Mouse (Mus musculus): ENCODE measurements around the gene Dnaja4. TPM values are rescaled to one million over a fixed set of nuclear protein-coding genes. Genes with fewer than 3 reads are reported as not detected.

Dnaja4 gene
- polyA plus RNA-seq, 1 experiment from 2014 or later = 3.4 TPM

DNA sequence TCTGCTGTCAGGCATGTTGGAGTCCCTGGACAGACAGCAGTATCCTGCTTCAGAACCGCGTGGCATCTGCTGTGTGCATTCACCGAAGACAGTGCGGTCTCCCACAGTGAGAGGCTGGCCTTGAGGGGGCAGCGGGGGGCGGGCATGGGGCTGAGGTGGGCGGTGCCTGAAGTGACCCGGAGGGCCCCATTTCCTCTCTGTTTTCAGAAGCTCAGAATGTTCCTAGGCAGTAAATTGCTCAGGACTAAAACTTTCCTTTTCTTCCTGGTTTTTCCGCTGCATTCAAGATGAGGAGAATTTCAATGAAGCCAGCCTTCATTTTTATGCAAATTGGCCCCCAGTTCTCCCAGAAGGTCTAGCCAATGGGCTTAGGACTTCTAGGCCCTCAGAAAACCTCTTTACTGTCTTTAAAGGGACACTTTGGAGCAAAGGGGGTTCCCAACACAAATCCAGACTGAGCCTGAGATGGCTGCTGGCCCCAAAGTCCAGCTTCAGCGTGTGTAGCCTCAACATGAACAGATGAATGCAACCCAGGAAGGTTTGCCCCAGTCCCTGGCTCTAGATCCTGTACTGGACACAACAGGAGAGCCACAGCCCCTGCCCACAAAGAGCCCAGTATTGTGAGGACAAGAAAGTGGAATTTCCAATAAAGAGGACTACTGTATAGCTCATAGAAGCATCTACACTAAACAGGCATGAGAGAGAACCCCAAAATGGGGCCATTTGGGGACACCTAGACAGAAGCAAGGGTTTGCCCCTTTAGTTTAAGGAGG, 36.9 kb upstream of the Dnaja4 start, which contains the start of gene Acsbg1:
TSS of gene Acsbg1 (minus strand) at position 266 of the 773 bp plus-strand sequence.
- ATAC-seq = no peak
- TF ChIP-seq CTCF (IDR thresholded peaks at IDR 0.05; ENCODE audit: low read depth) = no peak
- Histone ChIP-seq H3K27ac (ENCODE audit: low read depth, low read length) (no peak within 1 kb of the TSS), H3K27me3 (replicated peaks; ENCODE audit: control insufficient read depth, insufficient read depth, low read length) (no peaks in the 10 kb centered on the region), H3K9ac (ENCODE audit: low read depth, low read length) (no peak within 1 kb of the TSS), H3K4me3 (ENCODE audit: low read depth, low read length) (no peak within 1 kb of the TSS), H3K9me3 (ENCODE audit: control insufficient read depth) (no peaks in the 10 kb centered on the region), H3K36me3 (ENCODE audit: control insufficient read depth, insufficient read depth) (no peaks in the 10 kb centered on the region), H3K4me1 (replicated peaks; ENCODE audit: control insufficient read depth, insufficient read depth, low read length) (no peaks in the 10 kb centered on the region), H3K4me2 (replicated peaks; ENCODE audit: low read depth) (no peak within 1 kb of the TSS)
- 25% methylated on average over 10 of the region's 10 CpGs for WGBS

DNA sequence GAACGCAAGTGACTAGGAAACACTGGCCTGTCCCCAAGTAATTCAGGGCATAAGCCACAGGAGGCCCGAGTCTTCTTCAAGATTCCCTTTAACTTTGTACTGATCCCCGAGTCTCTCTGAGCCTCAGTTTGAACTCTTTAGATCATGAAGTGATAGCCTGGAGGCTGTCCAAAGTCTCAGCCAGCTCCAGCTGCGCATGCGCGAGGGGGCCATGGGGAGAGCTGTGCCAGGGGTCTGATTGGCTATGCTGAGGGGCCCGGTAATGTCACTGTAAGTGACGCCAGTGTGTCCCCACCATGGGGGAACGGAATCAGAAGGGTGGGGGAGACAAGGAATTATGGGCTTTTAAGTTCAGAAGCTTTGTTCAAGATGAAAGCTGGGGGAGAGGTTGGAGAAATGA, 34.3 kb upstream of the Dnaja4 start:
- no peak for TF ChIP-seq CTCF (IDR thresholded peaks at IDR 0.05; ENCODE audit: low read depth)
- Histone ChIP-seq H3K4me3 (ENCODE audit: low read depth, low read length) (no peak overlapping the region), H3K4me2 (replicated peaks; ENCODE audit: low read depth) (no peak overlapping the region), H3K36me3 (ENCODE audit: control insufficient read depth, insufficient read depth) (no peaks in the 10 kb centered on the region), H3K27ac (ENCODE audit: low read depth, low read length) (no peak overlapping the region), H3K4me1 (replicated peaks; ENCODE audit: control insufficient read depth, insufficient read depth, low read length) (no peaks in the 10 kb centered on the region), H3K9ac (ENCODE audit: low read depth, low read length) (no peak overlapping the region), H3K9me3 (ENCODE audit: control insufficient read depth) (no peaks in the 10 kb centered on the region), H3K27me3 (replicated peaks; ENCODE audit: control insufficient read depth, insufficient read depth, low read length) (no peaks in the 10 kb centered on the region)
- no peak for ATAC-seq
- WGBS = 80% methylated on average over 9 of the region's 9 CpGs

DNA sequence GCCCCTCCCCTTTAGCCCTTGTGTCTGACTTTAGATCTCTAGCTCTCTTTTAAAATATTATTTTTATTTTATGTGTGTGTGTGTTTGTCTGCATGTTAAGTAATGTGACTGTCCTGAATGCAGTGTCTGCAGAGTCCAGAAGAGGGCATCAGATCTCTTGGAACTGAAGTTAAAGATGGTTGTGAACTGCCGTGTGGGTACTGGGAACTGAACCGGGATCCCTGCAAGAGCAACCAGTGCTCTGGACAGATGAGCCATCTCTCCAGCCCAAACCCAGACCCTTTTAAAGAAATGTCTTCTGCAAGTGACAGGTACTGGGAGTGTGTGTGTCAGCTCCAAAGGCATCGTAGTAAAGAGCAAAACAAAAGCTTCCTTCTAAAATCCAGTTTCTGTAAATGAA, 32.6 kb upstream of the Dnaja4 start:
- no peak overlapping the region for H3K27ac ChIP-seq (ENCODE audit: low read depth, low read length)
- H3K4me2 ChIP-seq (replicated peaks; ENCODE audit: low read depth) = no peak overlapping the region
- no peak for TF ChIP-seq CTCF (IDR thresholded peaks at IDR 0.05; ENCODE audit: low read depth)
- no peaks in the 10 kb centered on the region for H3K4me1 ChIP-seq (replicated peaks; ENCODE audit: control insufficient read depth, insufficient read depth, low read length)
- H3K27me3 ChIP-seq (replicated peaks; ENCODE audit: control insufficient read depth, insufficient read depth, low read length) = no peaks in the 10 kb centered on the region
- no peak for ATAC-seq
- 94% methylated on average over 3 of the region's 3 CpGs for WGBS
- H3K36me3 ChIP-seq (ENCODE audit: control insufficient read depth, insufficient read depth) = no peaks in the 10 kb centered on the region
- no peaks in the 10 kb centered on the region for H3K9me3 ChIP-seq (ENCODE audit: control insufficient read depth)
- H3K9ac ChIP-seq (ENCODE audit: low read depth, low read length) = no peak overlapping the region
- H3K4me3 ChIP-seq (ENCODE audit: low read depth, low read length) = no peak overlapping the region

DNA sequence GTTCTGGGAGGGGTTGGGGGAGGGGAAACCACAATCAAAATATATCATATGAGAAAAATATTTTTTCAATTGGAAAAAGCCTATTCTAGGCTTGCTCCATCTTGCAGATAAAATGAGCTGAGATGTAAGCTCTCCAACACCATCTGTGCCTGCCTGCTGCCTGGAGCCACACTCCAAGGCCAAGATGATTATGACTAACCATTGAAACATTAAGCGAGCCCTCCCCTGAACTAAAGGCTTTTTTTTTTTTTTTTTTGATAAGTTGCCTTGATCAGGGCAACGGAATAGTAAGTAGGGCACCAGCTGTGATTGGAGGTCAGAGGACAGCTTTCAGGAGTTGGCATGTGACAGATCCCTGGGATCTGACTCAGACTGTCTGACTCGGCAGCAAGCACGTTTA, 30.2 kb upstream of the Dnaja4 start:
- 65% methylated on average over 4 of the region's 4 CpGs for WGBS
- no peak overlapping the region for H3K4me3 ChIP-seq (ENCODE audit: low read depth, low read length)
- ATAC-seq = no peak
- TF ChIP-seq CTCF (IDR thresholded peaks at IDR 0.05; ENCODE audit: low read depth) = no peak
- no peak overlapping the region for H3K9ac ChIP-seq (ENCODE audit: low read depth, low read length)
- no peaks in the 10 kb centered on the region for H3K27me3 ChIP-seq (replicated peaks; ENCODE audit: control insufficient read depth, insufficient read depth, low read length)
- H3K27ac ChIP-seq (ENCODE audit: low read depth, low read length) = no peak overlapping the region
- H3K4me2 ChIP-seq (replicated peaks; ENCODE audit: low read depth) = no peak overlapping the region
- H3K36me3 ChIP-seq (ENCODE audit: control insufficient read depth, insufficient read depth) = no peaks in the 10 kb centered on the region
- H3K9me3 ChIP-seq (ENCODE audit: control insufficient read depth) = no peaks in the 10 kb centered on the region
- H3K4me1 ChIP-seq (replicated peaks; ENCODE audit: control insufficient read depth, insufficient read depth, low read length) = no peaks in the 10 kb centered on the region

DNA sequence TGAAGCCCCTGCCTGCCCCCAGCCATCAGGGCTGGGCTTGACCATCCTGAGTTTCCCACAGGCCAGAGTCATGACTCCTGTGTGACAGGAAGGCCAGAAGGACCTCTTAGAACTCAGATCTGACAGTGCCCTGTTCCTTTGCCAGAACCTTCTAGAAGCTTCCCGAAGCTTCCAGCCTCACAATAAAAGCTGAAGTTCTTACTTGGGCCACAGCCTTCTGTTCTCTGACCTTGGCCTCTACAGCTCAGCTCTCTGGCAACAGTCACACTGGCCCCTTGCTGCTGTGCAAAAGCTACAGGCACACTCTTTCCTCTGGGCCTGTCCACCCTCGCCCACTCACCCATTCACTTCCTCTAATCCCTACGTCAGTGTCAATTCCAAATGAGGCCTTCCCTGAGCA, 26.7 kb upstream of the Dnaja4 start:
- no peak for TF ChIP-seq CTCF (IDR thresholded peaks at IDR 0.05; ENCODE audit: low read depth)
- no peak overlapping the region for H3K9ac ChIP-seq (ENCODE audit: low read depth, low read length)
- no peak overlapping the region for H3K27ac ChIP-seq (ENCODE audit: low read depth, low read length)
- H3K4me3 ChIP-seq (ENCODE audit: low read depth, low read length) = no peak overlapping the region
- no peaks in the 10 kb centered on the region for H3K27me3 ChIP-seq (replicated peaks; ENCODE audit: control insufficient read depth, insufficient read depth, low read length)
- ATAC-seq = no peak
- H3K4me1 ChIP-seq (replicated peaks; ENCODE audit: control insufficient read depth, insufficient read depth, low read length) = no peaks in the 10 kb centered on the region
- H3K36me3 ChIP-seq (ENCODE audit: control insufficient read depth, insufficient read depth) = no peaks in the 10 kb centered on the region
- no peak overlapping the region for H3K4me2 ChIP-seq (replicated peaks; ENCODE audit: low read depth)
- no peaks in the 10 kb centered on the region for H3K9me3 ChIP-seq (ENCODE audit: control insufficient read depth)
- 86% methylated on average over 3 of the region's 3 CpGs for WGBS

GRCm38 (mm10) chr9:54673887-54674286, 24.8 kb upstream of the Dnaja4 start:
- 89% methylated on average over 13 of the region's 13 CpGs for WGBS
- H3K4me2 ChIP-seq (replicated peaks; ENCODE audit: low read depth) = no peak overlapping the region
- no peaks in the 10 kb centered on the region for H3K27me3 ChIP-seq (replicated peaks; ENCODE audit: control insufficient read depth, insufficient read depth, low read length)
- no peak for TF ChIP-seq CTCF (IDR thresholded peaks at IDR 0.05; ENCODE audit: low read depth)
- no peaks in the 10 kb centered on the region for H3K9me3 ChIP-seq (ENCODE audit: control insufficient read depth)
- no peak overlapping the region for H3K9ac ChIP-seq (ENCODE audit: low read depth, low read length)
- H3K27ac ChIP-seq (ENCODE audit: low read depth, low read length) = no peak overlapping the region
- no peak overlapping the region for H3K4me3 ChIP-seq (ENCODE audit: low read depth, low read length)
- H3K4me1 ChIP-seq (replicated peaks; ENCODE audit: control insufficient read depth, insufficient read depth, low read length) = no peaks in the 10 kb centered on the region
- ATAC-seq = no peak
- H3K36me3 ChIP-seq (ENCODE audit: control insufficient read depth, insufficient read depth) = no peaks in the 10 kb centered on the region
